Mouse (Mus musculus) hindbrain, embryonic 15.5 days (tissue): Measurements from ENCODE around the gene Usp2. TPM values are rescaled to one million over a fixed set of nuclear protein-coding genes. Genes with fewer than 3 reads are reported as not detected.

ENCODE experiments used
- ATAC-seq: fragments of 200-750 bp; cut with Nextera tagmentation; 2 replicates; pipeline ENCODE4 v1.8.0; 2017; ENCODE audit warnings: low read depth, moderate number of reproducible peaks, moderate TSS enrichment; ENCODE audit not compliant: low FRiP score
- H3K27ac ChIP-seq: fragments of 300-500 bp; sonication (generic); replicated peaks from 2 replicates; pipeline ENCODE4 v1.5.1; 2015; ENCODE audit warnings: mild to moderate bottlenecking, inconsistent platforms
- H3K27me3 ChIP-seq: fragments of 300-500 bp; sonication (generic); 2 replicates; pipeline ENCODE4 v1.6.1; 2015; ENCODE audit warnings: control low read depth, inconsistent platforms
- H3K36me3 ChIP-seq: fragments of 300-500 bp; sonication (generic); 2 replicates; pipeline ENCODE4 v1.6.1; 2015; ENCODE audit warnings: control low read depth, inconsistent platforms
- H3K4me1 ChIP-seq: fragments of 300-500 bp; sonication (generic); replicated peaks from 2 replicates; pipeline ENCODE4 v1.6.1; 2015; ENCODE audit warnings: control low read depth, inconsistent platforms
- H3K4me2 ChIP-seq: fragments of 300-500 bp; sonication (generic); 2 replicates; pipeline ENCODE4 v1.6.1; 2015; ENCODE audit warnings: moderate library complexity, mild to moderate bottlenecking, inconsistent platforms
- H3K4me3 ChIP-seq: fragments of 300-500 bp; sonication (generic); 2 replicates; pipeline ENCODE4 v1.5.1; 2015; ENCODE audit warnings: mild to moderate bottlenecking, inconsistent platforms
- H3K9ac ChIP-seq: fragments of 300-500 bp; sonication (generic); 2 replicates; pipeline ENCODE4 v1.6.1; 2015; ENCODE audit warnings: inconsistent platforms
- H3K9me3 ChIP-seq: fragments of 300-500 bp; sonication (generic); 2 replicates; pipeline ENCODE4 v1.6.1; 2016; ENCODE audit warnings: control low read depth, inconsistent platforms
- WGBS: fragments of 180-500 bp; shearing (Covaris S2); methylation state at CpG from one replicate; pipeline ENCODE4 v1.1.7; 2015; 5-methylcytosine and 5-hydroxymethylcytosine counted together
- polyA plus RNA-seq: library from polyadenylated mRNA; unstranded; fragments of >200 nt; fragmentation: Nextera tagmentation; extraction: Ambion mirVana; gene quantifications from 2 replicates; pipeline ENCODE4 v1.2.1, GENCODE M21; 2015

Usp2 gene
- polyA plus RNA-seq, 1 experiment from 2014 or later, result 15.2 TPM

DNA sequence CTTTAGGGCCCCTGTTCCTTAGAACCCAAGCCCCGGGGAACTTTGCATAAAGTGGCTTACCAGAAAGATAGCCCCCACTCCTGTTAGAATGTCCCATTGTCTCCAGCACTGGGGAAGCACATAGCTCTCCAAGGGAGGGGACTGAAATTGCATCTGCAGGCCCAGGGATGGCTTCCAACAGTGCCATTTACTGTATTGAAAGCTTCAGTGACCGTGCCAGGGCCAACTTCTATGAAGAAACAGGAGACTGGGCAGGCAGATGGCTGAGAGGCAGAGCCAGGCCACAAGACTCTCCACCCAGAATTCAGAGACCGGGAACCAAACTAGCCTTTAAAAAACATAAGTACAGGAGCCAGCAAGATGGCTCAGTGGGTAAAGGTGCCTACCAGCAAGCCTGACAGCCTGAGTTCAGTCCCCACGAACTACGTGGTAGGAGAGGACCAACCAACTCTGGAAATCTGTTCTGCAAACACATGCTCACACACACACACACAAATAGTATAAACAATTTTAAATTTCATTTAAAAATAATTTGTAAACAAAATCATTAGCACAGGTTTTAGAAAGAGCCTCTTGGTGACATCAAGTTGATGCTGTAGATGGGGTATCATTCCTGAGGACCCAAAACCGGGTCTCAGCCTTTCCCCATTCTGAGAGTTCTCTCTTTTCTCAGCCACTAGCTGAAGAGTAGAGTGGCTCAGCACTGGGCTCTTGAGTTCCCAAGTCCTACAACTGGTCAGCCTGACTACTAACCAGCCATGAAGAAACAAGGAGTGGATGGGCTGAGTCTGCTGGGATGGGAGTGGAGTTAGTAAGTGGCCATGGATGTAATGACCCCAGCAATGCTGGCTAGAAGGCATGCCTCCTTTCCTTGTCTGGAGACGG is 25.1 kb upstream of the Usp2 start:
- no peaks in the 10 kb centered on the region for H3K9me3 ChIP-seq
- H3K4me3 ChIP-seq, result no peak overlapping the region
- no peak overlapping the region for H3K27ac ChIP-seq
- no peak for ATAC-seq
- WGBS, result 67% methylated on average over 7 of the region's 7 CpGs
- no peak overlapping the region for H3K4me2 ChIP-seq
- H3K9ac ChIP-seq, result no peak overlapping the region
- no peaks in the 10 kb centered on the region for H3K36me3 ChIP-seq
- peaks cover 27% of the 10 kb centered on the region for H3K27me3 ChIP-seq
- H3K4me1 ChIP-seq, result peaks cover 18% of the 10 kb centered on the region

DNA sequence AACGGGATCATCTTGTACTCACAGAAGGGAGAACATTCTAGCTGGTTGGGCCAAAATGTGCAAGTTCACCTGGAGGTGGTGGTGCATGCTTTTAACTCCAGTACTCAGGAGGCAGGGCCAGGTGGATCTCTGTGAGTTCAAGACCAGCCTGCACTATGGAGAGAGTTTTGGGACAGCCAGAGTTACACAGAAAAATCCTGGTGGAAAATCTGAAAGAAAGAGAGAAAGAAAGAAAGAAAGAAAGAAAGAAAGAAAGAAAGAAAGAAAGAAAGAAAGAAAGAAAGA is 24.5 kb upstream of the Usp2 start:
- peaks cover 27% of the 10 kb centered on the region for H3K27me3 ChIP-seq

DNA sequence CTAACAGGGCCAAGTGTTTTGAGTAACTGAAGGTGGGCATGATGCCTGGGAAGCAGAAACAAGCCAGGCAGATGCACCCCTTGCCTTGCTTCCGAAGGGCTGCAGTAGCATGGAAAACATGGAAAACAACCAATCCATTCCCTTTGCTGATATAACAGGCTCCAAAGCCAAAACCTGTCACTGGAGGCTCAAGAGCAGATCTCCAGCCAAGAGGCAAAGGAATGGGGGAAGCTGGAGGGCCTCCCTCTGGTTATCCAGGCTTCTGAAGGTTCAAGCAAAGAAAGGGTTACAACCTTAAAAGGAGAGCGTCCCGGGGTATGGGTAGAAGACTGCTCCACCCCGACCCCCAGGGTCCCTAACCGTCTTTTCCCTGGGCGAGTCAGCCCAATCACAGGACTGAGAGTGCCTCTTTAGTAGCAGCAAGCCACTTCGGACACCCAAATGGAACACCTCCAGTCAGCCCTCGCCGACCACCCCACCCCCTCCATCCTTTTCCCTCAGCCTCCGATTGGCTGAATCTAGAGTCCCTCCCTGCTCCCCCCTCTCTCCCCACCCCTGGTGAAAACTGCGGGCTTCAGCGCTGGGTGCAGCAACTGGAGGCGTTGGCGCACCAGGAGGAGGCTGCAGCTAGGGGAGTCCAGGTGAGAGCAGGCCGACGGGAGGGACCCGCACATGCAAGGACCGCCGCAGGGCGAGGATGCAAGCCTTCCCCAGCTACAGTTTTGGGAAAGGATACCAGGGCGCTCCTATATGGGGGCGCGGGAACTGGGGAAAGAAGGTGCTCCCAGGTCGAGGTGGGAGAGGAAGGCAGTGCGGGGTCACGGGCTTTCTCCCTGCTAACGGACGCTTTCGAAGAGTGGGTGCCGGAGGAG is 23.7 kb upstream of the Usp2 start, which contains the start of gene Thy1:
Gene Thy1, plus strand, starts transcription at position 549 of the 872 bp plus-strand sequence.
- peak; percentile 85 for ATAC-seq
- Histone ChIP-seq H3K36me3 (no peaks in the 10 kb centered on the region), H3K27ac (no peak within 1 kb of the TSS), H3K27me3 (peaks cover 27% of the 10 kb centered on the region), H3K9me3 (no peaks in the 10 kb centered on the region), H3K9ac (peak within 1 kb of the TSS; percentile 44), H3K4me2 (peak within 1 kb of the TSS; percentile 84), H3K4me3 (peak within 1 kb of the TSS; percentile 48), H3K4me1 (peaks cover 18% of the 10 kb centered on the region)
- WGBS, result 1% methylated on average over 30 of the region's 30 CpGs

More for the DNA sequence above, 24.5 kb upstream of the Usp2 start:
- WGBS, result 94% methylated on average over 1 of the region's 1 CpGs
- H3K4me1 ChIP-seq, result peaks cover 18% of the 10 kb centered on the region
- no peaks in the 10 kb centered on the region for H3K36me3 ChIP-seq
- H3K9me3 ChIP-seq, result no peaks in the 10 kb centered on the region
- H3K27ac ChIP-seq, result no peak overlapping the region
- no peak overlapping the region for H3K4me2 ChIP-seq
- ATAC-seq, result no peak
- no peak overlapping the region for H3K4me3 ChIP-seq
- no peak overlapping the region for H3K9ac ChIP-seq

DNA sequence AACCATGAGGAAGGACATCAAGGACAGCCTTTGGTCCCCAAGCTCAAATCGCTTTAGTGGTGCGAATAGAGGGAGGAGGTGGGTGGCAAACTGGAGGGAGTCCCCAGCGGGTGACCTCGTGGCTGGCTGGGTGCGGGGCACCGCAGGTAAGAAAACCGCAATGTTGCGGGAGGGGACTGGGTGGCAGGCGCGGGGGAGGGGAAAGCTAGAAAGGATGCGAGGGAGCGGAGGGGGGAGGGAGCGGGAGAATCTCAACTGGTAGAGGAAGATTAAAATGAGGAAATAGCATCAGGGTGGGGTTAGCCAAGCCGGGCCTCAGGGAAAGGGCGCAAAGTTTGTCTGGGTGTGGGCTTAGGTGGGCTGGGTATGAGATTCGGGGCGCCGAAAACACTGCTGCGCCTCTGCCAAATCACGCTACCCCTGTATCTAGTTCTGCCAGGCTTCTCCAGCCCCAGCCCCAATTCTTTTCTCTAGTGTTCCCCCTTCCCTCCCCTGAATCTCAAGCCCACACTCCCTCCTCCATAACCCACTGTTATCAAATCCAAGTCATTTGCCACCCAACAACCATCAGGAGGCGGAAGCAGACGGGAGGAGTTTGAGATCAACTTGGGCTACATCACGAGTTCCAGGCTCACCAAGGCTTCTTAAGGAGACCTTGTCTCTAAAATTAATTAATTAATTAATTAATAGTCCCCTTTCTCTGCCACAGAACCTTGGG is 23.0 kb upstream of the Usp2 start:
- no peak for ATAC-seq

DNA sequence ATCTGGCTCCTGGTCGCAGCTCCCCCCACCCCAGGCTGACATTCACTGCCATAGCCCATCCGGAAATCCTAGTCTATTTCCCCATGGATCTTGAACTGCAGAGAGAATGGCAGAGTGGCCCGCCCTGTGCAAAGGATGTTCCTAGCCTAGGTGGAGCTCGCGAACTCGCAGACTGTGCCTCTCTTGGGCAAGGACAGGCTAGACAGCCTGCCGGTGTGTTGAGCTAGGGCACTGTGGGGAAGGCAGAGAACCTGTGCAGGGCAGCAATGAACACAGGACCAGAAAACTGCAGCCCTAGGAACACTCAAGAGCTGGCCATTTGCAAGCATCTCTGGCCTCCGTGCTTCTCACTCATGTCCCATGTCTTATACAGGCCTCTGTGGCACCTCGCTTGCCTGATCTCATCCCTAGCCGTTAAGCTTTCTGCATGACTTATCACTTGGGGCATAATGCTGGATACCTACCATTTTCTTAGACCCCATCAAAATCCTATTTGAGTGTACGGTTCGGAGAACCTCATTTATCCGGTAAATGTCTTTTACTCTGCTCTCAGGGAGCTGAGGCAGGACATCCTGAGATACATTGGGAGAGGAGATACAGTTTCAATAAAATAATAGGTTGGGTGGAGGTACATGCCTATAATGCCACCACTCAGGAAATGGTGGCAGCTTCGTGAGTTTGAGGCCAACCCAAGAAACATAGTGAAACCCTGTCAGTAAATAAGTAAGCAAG is 22.2 kb upstream of the Usp2 start:
- WGBS, result 41% methylated on average over 14 of the region's 14 CpGs
- Histone ChIP-seq H3K27me3 (peaks cover 27% of the 10 kb centered on the region), H3K4me2 (peak overlapping the region; percentile 84)

More for the DNA sequence above, 23.0 kb upstream of the Usp2 start:
- peak overlapping the region; percentile 44 for H3K9ac ChIP-seq
- H3K4me2 ChIP-seq, result peak overlapping the region; percentile 84
- H3K4me1 ChIP-seq, result peaks cover 18% of the 10 kb centered on the region
- H3K9me3 ChIP-seq, result no peaks in the 10 kb centered on the region
- peaks cover 27% of the 10 kb centered on the region for H3K27me3 ChIP-seq
- peak overlapping the region; percentile 48 for H3K4me3 ChIP-seq
- WGBS, result 3% methylated on average over 23 of the region's 23 CpGs
- H3K27ac ChIP-seq, result no peak overlapping the region
- no peaks in the 10 kb centered on the region for H3K36me3 ChIP-seq

DNA sequence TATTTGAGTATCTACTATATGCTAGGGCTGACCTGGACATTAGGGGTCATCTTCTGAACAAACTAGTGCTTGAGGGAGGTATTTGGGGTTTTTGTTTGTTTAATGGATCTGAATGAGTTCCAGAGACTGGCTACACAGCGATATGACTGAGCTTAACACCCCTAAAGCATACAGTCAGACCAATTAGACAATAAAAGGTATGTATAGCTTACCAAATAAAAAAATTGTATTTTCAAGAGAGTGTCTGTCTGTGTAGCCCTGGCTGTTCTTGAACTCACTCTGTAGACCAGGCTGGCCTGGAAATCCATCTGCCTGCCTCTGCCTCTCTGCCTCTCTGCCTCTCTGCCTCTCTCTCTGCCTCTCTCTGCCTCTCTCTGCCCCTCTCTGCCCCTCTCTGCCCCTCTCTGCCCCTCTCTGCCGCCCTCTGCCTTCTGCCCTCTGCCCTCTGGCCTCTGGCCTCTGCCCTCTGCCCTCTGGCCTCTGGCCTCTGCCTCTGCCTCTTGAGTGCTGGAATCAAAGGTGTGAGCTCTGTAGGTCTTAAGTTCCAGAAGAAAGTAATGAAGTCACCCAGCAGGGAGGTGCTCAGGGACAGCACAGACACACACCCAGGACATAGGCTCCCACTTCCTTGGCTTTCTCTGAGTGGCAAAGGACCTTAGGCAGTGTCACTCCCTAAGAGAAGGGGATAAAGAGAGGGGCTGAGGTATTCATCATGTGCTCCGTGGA is 21.5 kb upstream of the Usp2 start:
- no peak for ATAC-seq
- H3K4me2 ChIP-seq, result 0 out of 2 replicates have a peak overlapping the region, but pooled peaks have one; percentile 84
- no peaks in the 10 kb centered on the region for H3K36me3 ChIP-seq
- 65% methylated on average over 3 of the region's 3 CpGs for WGBS
- no peak overlapping the region for H3K9ac ChIP-seq
- no peak overlapping the region for H3K4me3 ChIP-seq
- peaks cover 27% of the 10 kb centered on the region for H3K27me3 ChIP-seq
- H3K9me3 ChIP-seq, result no peaks in the 10 kb centered on the region
- H3K27ac ChIP-seq, result no peak overlapping the region
- peaks cover 18% of the 10 kb centered on the region for H3K4me1 ChIP-seq

More for the DNA sequence above, 22.2 kb upstream of the Usp2 start:
- no peak for ATAC-seq
- peaks cover 18% of the 10 kb centered on the region for H3K4me1 ChIP-seq
- H3K36me3 ChIP-seq, result no peaks in the 10 kb centered on the region
- peak overlapping the region; percentile 48 for H3K4me3 ChIP-seq
- H3K9me3 ChIP-seq, result no peaks in the 10 kb centered on the region
- H3K27ac ChIP-seq, result no peak overlapping the region
- H3K9ac ChIP-seq, result no peak overlapping the region

DNA sequence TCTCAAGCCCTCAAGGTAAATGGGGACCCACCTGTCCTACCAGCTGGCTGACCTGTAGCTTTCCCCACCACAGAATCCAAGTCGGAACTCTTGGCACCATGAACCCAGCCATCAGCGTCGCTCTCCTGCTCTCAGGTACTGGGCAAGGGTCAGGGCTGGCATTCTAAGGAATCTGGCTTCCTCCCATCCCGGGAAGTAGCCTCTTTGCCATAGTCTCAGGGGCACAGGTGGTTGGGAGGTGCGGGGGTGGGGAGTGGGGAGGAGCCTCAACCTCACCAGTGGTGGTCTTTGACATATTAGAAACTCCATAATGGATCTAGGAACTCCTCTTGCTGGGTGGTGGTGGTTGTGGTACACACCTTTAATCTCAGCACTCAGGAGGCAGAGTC is 20.9 kb upstream of the Usp2 start:
- Histone ChIP-seq H3K9ac (no peak overlapping the region), H3K4me1 (peaks cover 18% of the 10 kb centered on the region), H3K27ac (no peak overlapping the region), H3K9me3 (no peaks in the 10 kb centered on the region), H3K27me3 (peaks cover 27% of the 10 kb centered on the region), H3K4me3 (no peak overlapping the region), H3K36me3 (no peaks in the 10 kb centered on the region), H3K4me2 (no peak overlapping the region)
- 87% methylated on average over 5 of the region's 5 CpGs for WGBS
- no peak for ATAC-seq

DNA sequence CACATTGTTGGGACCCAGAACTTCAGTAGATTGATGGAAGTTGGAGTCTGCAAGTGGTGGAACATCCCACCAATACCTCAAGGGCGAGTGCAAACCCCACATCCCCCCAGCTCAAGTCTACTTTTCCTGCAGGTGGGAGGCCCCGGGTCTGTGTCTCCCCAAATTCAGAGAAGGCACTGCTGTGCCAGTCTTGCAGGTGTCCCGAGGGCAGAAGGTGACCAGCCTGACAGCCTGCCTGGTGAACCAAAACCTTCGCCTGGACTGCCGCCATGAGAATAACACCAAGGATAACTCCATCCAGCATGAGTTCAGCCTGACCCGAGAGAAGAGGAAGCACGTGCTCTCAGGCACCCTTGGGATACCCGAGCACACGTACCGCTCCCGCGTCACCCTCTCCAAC is 20.4 kb upstream of the Usp2 start:
- no peak for ATAC-seq
- H3K9me3 ChIP-seq, result no peaks in the 10 kb centered on the region
- H3K36me3 ChIP-seq, result no peaks in the 10 kb centered on the region
- H3K4me2 ChIP-seq, result no peak overlapping the region
- WGBS, result 87% methylated on average over 12 of the region's 12 CpGs
- H3K27me3 ChIP-seq, result peaks cover 27% of the 10 kb centered on the region
- no peak overlapping the region for H3K27ac ChIP-seq
- no peak overlapping the region for H3K4me3 ChIP-seq
- H3K4me1 ChIP-seq, result peaks cover 18% of the 10 kb centered on the region
- H3K9ac ChIP-seq, result no peak overlapping the region

DNA sequence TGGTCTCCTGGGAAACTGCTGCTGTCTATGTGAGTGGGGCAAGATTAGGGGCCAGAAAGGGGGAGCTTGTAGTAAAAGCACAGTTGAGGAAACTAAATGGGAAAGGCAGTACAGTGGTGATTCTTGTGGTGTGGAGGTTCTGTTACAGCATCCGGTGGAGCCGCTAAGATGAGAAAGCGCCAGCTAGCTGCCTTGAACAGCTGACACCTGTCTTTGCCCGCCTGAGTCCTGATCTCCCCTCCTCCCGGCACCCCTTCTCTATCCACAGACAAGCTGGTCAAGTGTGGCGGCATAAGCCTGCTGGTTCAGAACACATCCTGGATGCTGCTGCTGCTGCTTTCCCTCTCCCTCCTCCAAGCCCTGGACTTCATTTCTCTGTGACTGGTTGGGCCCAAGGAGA is 19.8 kb upstream of the Usp2 start:
- no peaks in the 10 kb centered on the region for H3K9me3 ChIP-seq
- ATAC-seq, result no peak
- peaks cover 18% of the 10 kb centered on the region for H3K4me1 ChIP-seq
- H3K4me2 ChIP-seq, result no peak overlapping the region
- H3K27ac ChIP-seq, result no peak overlapping the region
- H3K27me3 ChIP-seq, result peaks cover 27% of the 10 kb centered on the region
- H3K4me3 ChIP-seq, result no peak overlapping the region
- no peak overlapping the region for H3K9ac ChIP-seq
- 70% methylated on average over 6 of the region's 6 CpGs for WGBS
- H3K36me3 ChIP-seq, result no peaks in the 10 kb centered on the region

DNA sequence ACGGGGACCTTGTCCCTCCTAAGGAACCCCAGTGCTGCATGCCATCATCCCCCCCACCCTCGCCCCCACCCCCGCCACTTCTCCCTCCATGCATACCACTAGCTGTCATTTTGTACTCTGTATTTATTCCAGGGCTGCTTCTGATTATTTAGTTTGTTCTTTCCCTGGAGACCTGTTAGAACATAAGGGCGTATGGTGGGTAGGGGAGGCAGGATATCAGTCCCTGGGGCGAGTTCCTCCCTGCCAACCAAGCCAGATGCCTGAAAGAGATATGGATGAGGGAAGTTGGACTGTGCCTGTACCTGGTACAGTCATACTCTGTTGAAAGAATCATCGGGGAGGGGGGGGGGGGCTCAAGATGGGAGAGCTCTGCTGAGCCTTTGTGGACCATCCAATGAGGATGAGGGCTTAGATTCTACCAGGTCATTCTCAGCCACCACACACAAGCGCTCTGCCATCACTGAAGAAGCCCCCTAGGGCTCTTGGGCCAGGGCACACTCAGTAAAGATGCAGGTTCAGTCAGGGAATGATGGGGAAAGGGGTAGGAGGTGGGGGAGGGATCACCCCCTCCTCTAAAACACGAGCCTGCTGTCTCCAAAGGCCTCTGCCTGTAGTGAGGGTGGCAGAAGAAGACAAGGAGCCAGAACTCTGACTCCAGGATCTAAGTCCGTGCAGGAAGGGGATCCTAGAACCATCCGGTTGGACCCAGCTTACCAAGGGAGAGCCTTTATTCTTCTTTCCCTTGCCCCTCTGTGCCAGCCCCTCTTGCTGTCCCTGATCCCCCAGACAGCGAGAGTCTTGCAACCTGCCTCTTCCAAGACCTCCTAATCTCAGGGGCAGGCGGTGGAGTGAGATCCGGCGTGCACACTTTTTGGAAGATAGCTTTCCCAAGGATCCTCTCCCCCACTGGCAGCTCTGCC is 19.0 kb upstream of the Usp2 start:
- Histone ChIP-seq H3K4me3 (no peak overlapping the region), H3K9ac (no peak overlapping the region), H3K4me1 (peaks cover 16% of the 10 kb centered on the region), H3K36me3 (no peaks in the 10 kb centered on the region), H3K9me3 (no peaks in the 10 kb centered on the region), H3K27ac (no peak overlapping the region), H3K4me2 (no peak overlapping the region), H3K27me3 (peaks cover 24% of the 10 kb centered on the region)
- WGBS, result 77% methylated on average over 14 of the region's 14 CpGs
- no peak for ATAC-seq
